ENCODE assay signal across 8 mouse cellular contexts in genomic region chr19:59345081-59345657, GRCm38 (mm10). TPM values are rescaled to one million over a fixed set of nuclear protein-coding genes. Genes with fewer than 3 reads are reported as not detected.
DNase-seq lines count a peak whose midpoint lies in the region; ATAC-seq and TF ChIP-seq lines count a peak whose summit lies in the region.

No protein-coding gene starts in this region.

- peak overlapping the region; percentile 91 for H3K27ac ChIP-seq in forebrain, embryonic 13.5 days
- H3K27ac ChIP-seq in olfactory bulb, adult 2 months (ENCODE audit: insufficient read depth, low read depth, low read length) = 0 out of 2 replicates have a peak overlapping the region, but pooled peaks have one; percentile 34

- H3K4me3 ChIP-seq in forebrain, embryonic 13.5 days = peak overlapping the region; percentile 92
- peak overlapping the region; percentile 90 for H3K4me3 ChIP-seq in olfactory bulb, adult 2 months (ENCODE audit: insufficient read depth, low read depth, low read length)

- intact Hi-C loops in heart, postnatal 14 days (cut with DNase I) = no loop called here

- H3K36me3 ChIP-seq in forebrain, embryonic 13.5 days (ENCODE audit: poor library complexity, severe bottlenecking) = no peaks in the 10 kb centered on the region

- 0 out of 2 replicates have a peak, but pooled peaks cover 3% of the 10 kb centered on the region for H3K27me3 ChIP-seq in forebrain, embryonic 13.5 days

- peak overlapping the region; percentile 91 for H3K4me2 ChIP-seq in forebrain, embryonic 13.5 days

- ATAC-seq in forebrain, embryonic 13.5 days = peak; percentile 80

- no peak for TF ChIP-seq CTCF in olfactory bulb, adult 2 months (IDR thresholded peaks at IDR 0.05; ENCODE audit: insufficient read depth, low read depth, low read length)

- TF ChIP-seq POLR2A in olfactory bulb, adult 2 months (IDR thresholded peaks at IDR 0.05; ENCODE audit: insufficient read depth, low read depth, low read length) = no peak

- WGBS in forebrain, embryonic 13.5 days = under 1% methylated on average over 53 of the region's 70 CpGs
- 1% methylated on average over 67 of the region's 70 CpGs for WGBS in olfactory bulb, adult 2 months

- peaks cover 44% of the 10 kb centered on the region for H3K4me1 ChIP-seq in forebrain, embryonic 13.5 days
- peaks cover 10% of the 10 kb centered on the region for H3K4me1 ChIP-seq in olfactory bulb, adult 2 months (ENCODE audit: control insufficient read depth, insufficient read depth, low read length)

- peak overlapping the region; percentile 94 for H3K9ac ChIP-seq in forebrain, embryonic 13.5 days

- DNase-seq in ES-CJ7 (ENCODE audit: low read depth, low spot score) = peak; percentile 34
- peak; percentile 50 for DNase-seq in adrenal gland, postnatal 25 days
- DNase-seq in heart, postnatal 14 days = peak; percentile 60 to 66
- peak; percentile 40 to 70 for DNase-seq in kidney, postnatal 36 days
- DNase-seq in lung, postnatal 10 days = peak; percentile 56
- peak; percentile 66 for DNase-seq in yolk sac, embryonic 10.5 days (ENCODE audit: low spot score)

- H3K9me3 ChIP-seq in forebrain, embryonic 13.5 days (replicated peaks) = no peaks in the 10 kb centered on the region

RNA-seq across cellular contexts. Expression of gene Pdzd8, which starts 0.4 kb away (rescaled TPM):
- total RNA-seq in adrenal gland, postnatal 25 days (2021) = 34.8 and 38.9 TPM in 2 replicates
- polyA plus RNA-seq in forebrain, embryonic 13.5 days (2015; fragmentation: Nextera tagmentation; extraction: Ambion mirVana) = 8.4 and 9.4 TPM in 2 replicates
- total RNA-seq in heart, postnatal 14 days (2021) = 10 to 100 TPM; 25.6 to 26.5 TPM
- not detected in 2 replicates for polyA plus RNA-seq in olfactory bulb, adult 2 months (2012; ENCODE audit: insufficient read depth, insufficient read length, low replicate concordance, missing spikeins)

RNA-seq across cellular contexts. Expression of gene Rps12-ps3, which starts 23.1 kb away (rescaled TPM):
- total RNA-seq in adrenal gland, postnatal 25 days (2021) = 267 and 689 TPM in 2 replicates
- 5.0 and 7.9 TPM in 2 replicates for polyA plus RNA-seq in forebrain, embryonic 13.5 days (2015; fragmentation: Nextera tagmentation; extraction: Ambion mirVana)
- 100 to 1,000 TPM; 264 to 277 TPM for total RNA-seq in heart, postnatal 14 days (2021)
- polyA plus RNA-seq in olfactory bulb, adult 2 months (2012; ENCODE audit: insufficient read depth, insufficient read length, low replicate concordance, missing spikeins) = not detected in 2 replicates

Comparison
In these comparisons a context has a peak if more than half of its experiments do, and no peak if none do; other contexts are left out.
1. Peak in every context shown above with its lines: DNase-seq, ATAC-seq, H3K4me3 ChIP-seq and H3K27ac ChIP-seq.